Mouse (Mus musculus) embryonic facial prominence, embryonic 14.5 days (tissue): ENCODE measurements around the gene Dusp6. TPM values are rescaled to one million over a fixed set of nuclear protein-coding genes. Genes with fewer than 3 reads are reported as not detected.

Experiments
- ATAC-seq: fragments of 200-750 bp; cut with Nextera tagmentation; 2 replicates; pipeline ENCODE4 v1.8.0; 2017; ENCODE audit warnings: low read depth, moderate number of reproducible peaks, moderate TSS enrichment
- DNase-seq: peaks from one replicate; pipeline ENCODE4 v3.0.0-alpha.2; 2015; ENCODE audit warnings: low spot score
- H3K27ac ChIP-seq: fragments of 300-500 bp; sonication (generic); replicated peaks from 2 replicates; pipeline ENCODE4 v1.5.1; 2014; ENCODE audit warnings: low read depth, mild to moderate bottlenecking, low read length, moderate library complexity
- H3K27me3 ChIP-seq: fragments of 300-500 bp; sonication (generic); replicated peaks from 2 replicates; pipeline ENCODE4 v1.6.1; 2014; ENCODE audit warnings: low read length; ENCODE audit not compliant: control insufficient read depth, insufficient read depth
- H3K36me3 ChIP-seq: fragments of 300-500 bp; sonication (generic); 2 replicates; pipeline ENCODE4 v1.6.1; 2014; ENCODE audit warnings: low read length, mixed read lengths; ENCODE audit not compliant: control insufficient read depth, insufficient read depth
- H3K4me1 ChIP-seq: fragments of 300-500 bp; sonication (generic); 2 replicates; pipeline ENCODE4 v1.6.1; 2014; ENCODE audit warnings: antibody characterized with exemption, low read length; ENCODE audit not compliant: control insufficient read depth, insufficient read depth
- H3K4me2 ChIP-seq: fragments of 300-500 bp; sonication (generic); 2 replicates; pipeline ENCODE4 v1.6.1; 2014; ENCODE audit warnings: low read depth, mild to moderate bottlenecking, low read length, moderate library complexity, mixed read lengths
- H3K4me3 ChIP-seq: fragments of 300-500 bp; sonication (generic); 2 replicates; pipeline ENCODE4 v1.5.1; 2014; ENCODE audit warnings: low read depth, mild to moderate bottlenecking, low read length
- H3K9ac ChIP-seq: fragments of 300-500 bp; sonication (generic); 2 replicates; pipeline ENCODE4 v1.6.1; 2014; ENCODE audit warnings: low read depth, mild to moderate bottlenecking, low read length, moderate library complexity, mixed read lengths
- H3K9me3 ChIP-seq: fragments of 300-500 bp; sonication (generic); 2 replicates; pipeline ENCODE4 v1.6.1; 2016; ENCODE audit warnings: low read length; ENCODE audit not compliant: control insufficient read depth
- WGBS: fragments of 180-500 bp; shearing (Covaris S2); extraction: QIAGEN DNeasy Blood & Tissue Kit; methylation state at CpG from one replicate; pipeline ENCODE4 v1.1.7; 2014; 5-methylcytosine and 5-hydroxymethylcytosine counted together
- polyA plus RNA-seq: library from polyadenylated mRNA; unstranded; fragments of >200 nt; fragmentation: Nextera tagmentation; extraction: Ambion mirVana; gene quantifications from 2 replicates; pipeline ENCODE4 v1.2.1, GENCODE M21; 2014

The Dusp6 gene
- polyA plus RNA-seq, 1 experiment from 2014 or later: 65.2 TPM

GRCm38 (mm10) chr10:99266025-99266424 is 3.0 kb downstream of the Dusp6 start:
- H3K36me3 ChIP-seq: peaks cover 6% of the 10 kb centered on the region
- no peak for ATAC-seq
- peak overlapping the region; percentile 90 for H3K4me2 ChIP-seq
- no peak for DNase-seq
- no peaks in the 10 kb centered on the region for H3K27me3 ChIP-seq
- peaks cover 32% of the 10 kb centered on the region for H3K4me1 ChIP-seq
- WGBS: 21% methylated on average over 14 of the region's 14 CpGs
- peak overlapping the region; percentile 75 for H3K4me3 ChIP-seq
- H3K27ac ChIP-seq: peak overlapping the region; percentile 98
- H3K9me3 ChIP-seq: no peaks in the 10 kb centered on the region
- H3K9ac ChIP-seq: peak overlapping the region; percentile 88

GRCm38 (mm10) chr10:99267621-99268020 is 4.6 kb downstream of the Dusp6 start:
- Histone ChIP-seq H3K4me2 (peak overlapping the region; percentile 90), H3K27ac (peak overlapping the region; percentile 75), H3K4me1 (peaks cover 32% of the 10 kb centered on the region), H3K36me3 (peaks cover 6% of the 10 kb centered on the region), H3K9me3 (no peaks in the 10 kb centered on the region), H3K9ac (no peak overlapping the region), H3K27me3 (no peaks in the 10 kb centered on the region), H3K4me3 (0 out of 2 replicates have a peak overlapping the region, but pooled peaks have one; percentile 75)
- WGBS: 30% methylated on average over 1 of the region's 1 CpGs
- ATAC-seq (no peak), DNase-seq (no peak)

GRCm38 (mm10) chr10:99268421-99269300 is 5.6 kb downstream of the Dusp6 start:
- peak overlapping the region; percentile 75 for H3K27ac ChIP-seq
- no peaks in the 10 kb centered on the region for H3K27me3 ChIP-seq
- ATAC-seq (peak; percentile 48), DNase-seq (peak; percentile 89)
- H3K9ac ChIP-seq: peak overlapping the region; percentile 49; the same call in 1 of the 2 replicates
- H3K4me1 ChIP-seq: peaks cover 32% of the 10 kb centered on the region
- WGBS: 22% methylated on average over 19 of the region's 19 CpGs
- H3K4me2 ChIP-seq: peak overlapping the region; percentile 90
- peak overlapping the region; percentile 75; the same call in 1 of the 2 replicates for H3K4me3 ChIP-seq
- H3K36me3 ChIP-seq: peaks cover 6% of the 10 kb centered on the region
- no peaks in the 10 kb centered on the region for H3K9me3 ChIP-seq

- 12% methylated on average over 4 of the region's 4 CpGs for WGBS
- H3K4me2 ChIP-seq: peak overlapping the region; percentile 90; the same call in 1 of the 2 replicates
These were observed 6.3 kb downstream of the Dusp6 start for GRCm38 (mm10) chr10:99269301-99269701.

GRCm38 (mm10) chr10:99269704-99270103 is 6.7 kb downstream of the Dusp6 start:
- Histone ChIP-seq H3K4me2 (no peak overlapping the region), H3K36me3 (peaks cover 6% of the 10 kb centered on the region), H3K27ac (peak overlapping the region; percentile 75), H3K27me3 (no peaks in the 10 kb centered on the region), H3K9ac (no peak overlapping the region), H3K9me3 (no peaks in the 10 kb centered on the region), H3K4me3 (no peak overlapping the region), H3K4me1 (peaks cover 28% of the 10 kb centered on the region)
- 48% methylated on average over 6 of the region's 6 CpGs for WGBS
- no peak for ATAC-seq
- DNase-seq: no peak

More at GRCm38 (mm10) chr10:99269301-99269701, 6.3 kb downstream of the Dusp6 start:
- no peak overlapping the region for H3K4me3 ChIP-seq
- peak; percentile 39 for ATAC-seq
- DNase-seq: peak; percentile 70
- H3K9me3 ChIP-seq: no peaks in the 10 kb centered on the region
- no peaks in the 10 kb centered on the region for H3K27me3 ChIP-seq
- peak overlapping the region; percentile 75 for H3K27ac ChIP-seq
- peaks cover 30% of the 10 kb centered on the region for H3K4me1 ChIP-seq
- 0 out of 2 replicates have a peak overlapping the region, but pooled peaks have one; percentile 20 for H3K9ac ChIP-seq
- H3K36me3 ChIP-seq: peaks cover 6% of the 10 kb centered on the region

- H3K4me3 ChIP-seq: no peak overlapping the region
- no peaks in the 10 kb centered on the region for H3K27me3 ChIP-seq
- H3K4me1 ChIP-seq: peaks cover 26% of the 10 kb centered on the region
- no peak overlapping the region for H3K27ac ChIP-seq
- DNase-seq (no peak), ATAC-seq (no peak)
- no peaks in the 10 kb centered on the region for H3K9me3 ChIP-seq
- H3K36me3 ChIP-seq: peaks cover 6% of the 10 kb centered on the region
- H3K9ac ChIP-seq: no peak overlapping the region
- no peak overlapping the region for H3K4me2 ChIP-seq
- WGBS: 38% methylated on average over 9 of the region's 10 CpGs
These were observed 7.4 kb downstream of the Dusp6 start for GRCm38 (mm10) chr10:99270406-99270805.

- Histone ChIP-seq H3K27me3 (no peaks in the 10 kb centered on the region), H3K36me3 (peaks cover 5% of the 10 kb centered on the region), H3K9me3 (no peaks in the 10 kb centered on the region), H3K4me1 (peaks cover 25% of the 10 kb centered on the region), H3K9ac (no peak overlapping the region), H3K4me3 (no peak overlapping the region), H3K27ac (no peak overlapping the region), H3K4me2 (no peak overlapping the region)
- DNase-seq (no peak), ATAC-seq (no peak)
- WGBS: 75% methylated on average over 11 of the region's 11 CpGs
These were observed 8.0 kb downstream of the Dusp6 start for GRCm38 (mm10) chr10:99271016-99271415.

- H3K4me3 ChIP-seq: no peak overlapping the region
- H3K9ac ChIP-seq: no peak overlapping the region
- peaks cover 16% of the 10 kb centered on the region for H3K4me1 ChIP-seq
- H3K27me3 ChIP-seq: no peaks in the 10 kb centered on the region
- ATAC-seq (no peak), DNase-seq (no peak)
- no peaks in the 10 kb centered on the region for H3K36me3 ChIP-seq
- no peak overlapping the region for H3K27ac ChIP-seq
- WGBS: 81% methylated on average over 12 of the region's 12 CpGs
- no peak overlapping the region for H3K4me2 ChIP-seq
- no peaks in the 10 kb centered on the region for H3K9me3 ChIP-seq
These were observed 10.0 kb downstream of the Dusp6 start for GRCm38 (mm10) chr10:99273006-99273405.
